Mouse (Mus musculus) G1E (cell line): ENCODE data around the gene Col4a3. TPM values are rescaled to one million over a fixed set of nuclear protein-coding genes. Genes with fewer than 3 reads are reported as not detected.

Experiments used
- ATAC-seq: 2 replicates; pipeline ENCODE4 v1.8.0; 2016; ENCODE audit warnings: mild to moderate bottlenecking; ENCODE audit not compliant: insufficient number of reproducible peaks, poor library complexity, low FRiP score, severe bottlenecking; ENCODE audit errors: extremely low read depth
- DNase-seq: peaks from one replicate; pipeline ENCODE4 v3.0.0; 2012; ENCODE audit warnings: low spot score
- H3K27me3 ChIP-seq: 2 replicates; pipeline ENCODE4 v1.6.1; 2012; ENCODE audit warnings: mild to moderate bottlenecking, low read length, inconsistent platforms; ENCODE audit not compliant: insufficient read depth
- H3K36me3 ChIP-seq: replicated peaks from 2 replicates; pipeline ENCODE3; 2012; ENCODE audit warnings: mild to moderate bottlenecking, inconsistent platforms
- H3K4me1 ChIP-seq: 2 replicates; pipeline ENCODE4 v1.6.1; 2012; ENCODE audit warnings: low read depth, low read length, inconsistent platforms, mixed read lengths; ENCODE audit not compliant: insufficient read depth
- H3K4me3 ChIP-seq: 2 replicates; pipeline ENCODE4 v1.5.1; 2012; ENCODE audit warnings: low read depth, mild to moderate bottlenecking, inconsistent platforms, low read length, moderate library complexity, mixed read lengths
- H3K9me3 ChIP-seq: replicated peaks from 2 replicates; pipeline ENCODE4 v1.6.1; 2012; ENCODE audit warnings: inconsistent platforms
- CTCF ChIP-seq: IDR thresholded peaks from 2 replicates; pipeline ENCODE4 v1.5.1; 2012; ENCODE audit warnings: low read depth, low read length, inconsistent platforms, mixed read lengths
- GATA1 ChIP-seq: IDR thresholded peaks from 2 replicates; pipeline ENCODE4 v1.6.1; 2012; ENCODE audit warnings: borderline replicate concordance, low read length, inconsistent platforms, mixed read lengths
- GATA2 ChIP-seq: IDR thresholded peaks from 2 replicates; pipeline ENCODE4 v1.6.1; 2012; ENCODE audit warnings: low read depth, low read length, inconsistent platforms, borderline replicate concordance
- POLR2AphosphoS5 ChIP-seq: IDR thresholded peaks from 2 replicates; pipeline ENCODE4 v1.6.1; 2012; ENCODE audit warnings: low read depth, low read length, inconsistent platforms; ENCODE audit not compliant: insufficient replicate concordance
- TAL1 ChIP-seq: conservative IDR thresholded peaks from 2 replicates; pipeline ENCODE4 v1.6.1; 2012; ENCODE audit warnings: low read depth, low read length, inconsistent platforms, mixed read lengths
- polyA plus RNA-seq: library from polyadenylated mRNA; stranded (reverse); fragments of >175 nt; gene quantifications from 2 replicates; pipeline ENCODE4 v1.2.3, GENCODE M21; 2012
- total RNA-seq, 2 experiments: library from RNA; stranded (forward) in 1 of 2; stranded (reverse) in 1 of 2; fragments of 200-1000 nt in 1 of 2; fragments of >200 nt in 1 of 2; fragmentation: Nextera tagmentation in 1 of 2; gene quantifications; 2 replicates each; pipeline ENCODE4 v1.2.3; 2014 to 2017

The Col4a3 gene
- total and polyA plus RNA-seq, 3 experiments = 6.1 to 21.2 (median 6.4) TPM

DNA sequence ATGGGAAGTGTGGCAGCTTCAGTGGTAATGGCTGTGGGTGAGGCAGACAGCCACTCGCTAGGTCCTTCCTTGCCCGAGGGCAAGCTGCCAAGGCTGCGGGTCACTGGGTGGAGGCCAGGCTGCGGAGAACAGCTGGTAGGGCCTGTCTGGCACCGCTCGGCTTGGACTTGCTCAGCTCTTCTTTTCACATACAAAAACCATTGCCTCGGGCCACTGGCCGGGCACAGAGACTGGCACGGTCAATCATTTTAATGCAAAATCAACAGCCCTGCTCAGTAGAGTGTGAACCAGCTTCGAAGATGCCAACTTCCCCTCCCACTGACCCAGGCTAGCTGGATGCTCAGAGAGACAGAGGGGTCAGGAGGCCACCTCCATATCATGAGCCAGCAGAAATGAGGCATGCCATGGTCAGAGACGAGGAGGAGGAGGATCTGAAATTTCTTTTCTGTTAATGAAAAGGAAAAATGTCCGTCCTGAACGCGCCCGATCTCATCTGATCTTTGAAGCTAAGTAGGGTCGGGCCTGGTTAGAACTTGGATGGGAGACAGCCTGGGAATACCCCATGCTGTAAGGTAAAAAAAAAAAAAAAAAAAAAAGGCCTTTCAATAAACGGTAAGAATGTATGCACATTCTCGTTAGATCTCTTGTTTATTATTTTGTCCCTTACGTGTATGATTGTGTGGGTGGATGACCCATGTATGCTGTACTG lies 48.0 kb downstream of the Col4a3 start:
- H3K4me3 ChIP-seq = no peak overlapping the region
- no peaks in the 10 kb centered on the region for H3K9me3 ChIP-seq
- DNase-seq (no peak), ATAC-seq (no peak)
- H3K4me1 ChIP-seq = peaks cover 46% of the 10 kb centered on the region
- no peak for TF ChIP-seq GATA2
- no peak for TF ChIP-seq GATA1
- no peak for TF ChIP-seq POLR2AphosphoS5
- no peak for TF ChIP-seq CTCF
- TF ChIP-seq TAL1 = no peak
- no peaks in the 10 kb centered on the region for H3K36me3 ChIP-seq
- H3K27me3 ChIP-seq = peaks cover 5% of the 10 kb centered on the region; the same call in 1 of the 2 replicates

DNA sequence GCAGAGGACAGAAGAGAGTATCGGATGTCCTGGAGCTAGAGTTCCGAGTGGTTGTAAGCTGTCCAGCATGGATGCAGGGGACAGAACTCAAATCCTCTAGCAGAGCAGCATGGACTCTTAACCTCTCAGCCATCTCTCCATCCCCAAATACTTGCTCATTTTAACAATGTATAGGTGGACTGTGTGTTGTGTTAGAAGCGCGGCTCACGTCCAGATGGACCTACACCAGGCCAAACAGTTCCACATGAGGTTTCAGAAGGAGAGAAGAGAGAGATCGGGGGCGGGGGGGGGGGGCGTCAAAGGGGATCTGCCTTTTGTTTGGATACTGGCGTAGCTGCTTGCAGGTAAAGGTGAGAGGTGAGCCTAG lies 48.5 kb downstream of the Col4a3 start:
- Histone ChIP-seq H3K4me3 (no peak overlapping the region), H3K27me3 (peaks cover 5% of the 10 kb centered on the region; the same call in 1 of the 2 replicates), H3K36me3 (no peaks in the 10 kb centered on the region), H3K4me1 (peaks cover 49% of the 10 kb centered on the region), H3K9me3 (no peaks in the 10 kb centered on the region)
- ATAC-seq (no peak), DNase-seq (no peak)
- no peak for TF ChIP-seq POLR2AphosphoS5
- TF ChIP-seq GATA1 = no peak
- no peak for TF ChIP-seq GATA2
- TF ChIP-seq CTCF = no peak

DNA sequence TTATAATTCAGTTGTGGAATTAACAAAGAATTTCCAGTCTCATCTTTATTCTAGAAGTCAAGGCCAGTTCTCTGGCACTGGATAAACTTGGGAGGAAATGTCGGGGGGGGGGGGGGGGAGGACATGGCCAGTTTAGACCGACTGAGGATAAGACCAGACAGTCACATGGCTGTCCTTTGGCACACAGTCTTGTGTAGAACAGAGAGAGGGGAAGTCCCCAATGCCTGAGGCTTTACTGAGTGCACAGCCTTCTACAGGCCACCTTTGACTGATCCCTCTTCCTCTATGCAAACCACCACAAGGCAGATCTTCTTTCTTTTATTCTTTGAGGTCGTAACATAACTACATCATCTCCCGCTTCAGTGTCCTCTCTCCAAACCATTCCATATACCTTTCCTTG lies 49.6 kb downstream of the Col4a3 start:
- H3K4me3 ChIP-seq = no peak overlapping the region
- peaks cover 57% of the 10 kb centered on the region for H3K4me1 ChIP-seq
- DNase-seq (no peak), ATAC-seq (no peak)
- no peaks in the 10 kb centered on the region for H3K36me3 ChIP-seq
- TF ChIP-seq TAL1 = no peak
- no peak for TF ChIP-seq CTCF
- no peak for TF ChIP-seq POLR2AphosphoS5
- TF ChIP-seq GATA2 = no peak
- H3K27me3 ChIP-seq = peaks cover 5% of the 10 kb centered on the region; the same call in 1 of the 2 replicates
- no peaks in the 10 kb centered on the region for H3K9me3 ChIP-seq

DNA sequence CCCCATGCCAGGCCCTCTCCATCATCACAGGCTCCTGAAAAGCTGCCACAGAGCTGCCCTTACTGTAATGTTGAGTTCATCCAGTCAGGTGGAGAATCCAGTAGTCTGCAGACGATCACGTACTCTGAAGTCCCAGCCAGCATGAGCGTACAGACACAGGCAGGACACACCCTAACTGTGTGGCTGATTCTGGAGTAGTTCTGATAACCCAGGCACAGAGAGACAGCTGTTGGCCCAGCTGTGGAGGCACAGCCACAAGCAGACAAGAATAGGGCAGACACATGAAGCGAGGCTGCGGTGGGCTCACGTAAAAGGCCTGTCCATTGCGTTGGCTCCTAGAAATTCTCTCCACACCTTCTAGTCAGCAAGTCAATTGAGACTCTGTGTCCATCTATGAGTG lies 50.7 kb downstream of the Col4a3 start:
- Histone ChIP-seq H3K4me1 (peaks cover 53% of the 10 kb centered on the region), H3K27me3 (peaks cover 5% of the 10 kb centered on the region; the same call in 1 of the 2 replicates), H3K4me3 (peak overlapping the region; percentile 34; the same call in 1 of the 2 replicates), H3K9me3 (no peaks in the 10 kb centered on the region), H3K36me3 (no peaks in the 10 kb centered on the region)
- no peak for TF ChIP-seq GATA1
- TF ChIP-seq TAL1 = peak; percentile 72
- ATAC-seq = peak; percentile 95
- peak; percentile 37 for DNase-seq

DNA sequence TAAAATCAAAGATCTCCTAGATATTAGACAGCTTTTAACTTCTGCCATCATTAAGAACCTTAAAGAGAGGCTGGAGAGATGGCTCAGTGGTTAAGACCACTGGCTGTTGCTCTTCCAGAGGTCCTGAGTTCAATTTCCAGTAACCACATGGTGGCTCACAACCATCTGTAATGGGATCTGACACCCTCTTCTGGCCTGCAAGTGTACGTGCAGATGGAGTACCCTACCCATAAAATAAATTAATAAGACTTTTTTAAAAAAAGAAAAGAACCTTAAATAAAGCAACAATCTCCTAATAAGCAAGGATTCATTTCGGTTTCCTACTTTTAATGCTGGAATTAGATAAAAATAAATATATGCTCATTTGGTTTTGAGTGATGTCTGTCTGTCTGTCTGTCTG lies 51.7 kb downstream of the Col4a3 start:
- no peak for ATAC-seq
- no peak for DNase-seq
- Histone ChIP-seq H3K27me3 (peaks cover 3% of the 10 kb centered on the region; the same call in 1 of the 2 replicates), H3K4me3 (no peak overlapping the region), H3K36me3 (no peaks in the 10 kb centered on the region), H3K9me3 (no peaks in the 10 kb centered on the region), H3K4me1 (peaks cover 53% of the 10 kb centered on the region)
- no peak for TF ChIP-seq GATA1
- no peak for TF ChIP-seq GATA2
- no peak for TF ChIP-seq POLR2AphosphoS5
- TF ChIP-seq CTCF = no peak
- no peak for TF ChIP-seq TAL1

DNA sequence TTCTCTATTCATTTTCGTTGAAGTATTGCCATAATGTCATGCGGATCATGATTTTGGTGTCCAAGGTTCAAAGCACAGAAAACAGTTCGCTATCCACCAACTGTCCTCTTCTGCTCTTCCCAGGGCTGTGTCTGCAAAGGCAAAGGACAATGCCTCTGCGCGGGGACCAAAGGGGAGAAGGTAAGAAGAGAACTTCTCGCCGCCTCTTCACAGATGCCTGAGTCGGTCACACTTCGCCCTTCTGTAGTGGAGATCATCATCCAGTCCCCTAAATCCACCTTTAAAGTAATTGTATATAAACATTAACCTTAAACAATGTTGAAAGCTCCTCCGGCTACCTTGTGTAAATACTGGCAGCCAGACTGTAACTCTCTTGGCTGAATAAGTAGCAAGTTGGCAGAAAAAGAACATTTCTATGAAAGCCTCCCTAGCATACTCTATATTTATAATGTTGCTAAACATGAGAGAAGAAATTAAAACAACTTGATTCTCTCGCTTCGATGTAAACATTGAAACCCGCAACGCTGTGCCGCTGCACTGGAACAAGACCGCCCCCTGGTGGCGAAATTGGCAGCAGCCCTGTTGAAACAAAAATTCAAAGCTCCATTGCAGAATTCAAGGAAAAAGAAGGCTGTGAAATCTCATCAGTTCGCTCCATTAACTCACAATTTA lies 54.7 kb downstream of the Col4a3 start:
- TF ChIP-seq TAL1 (no peak), POLR2AphosphoS5 (no peak), GATA1 (no peak), CTCF (peak; percentile 86), GATA2 (no peak)
- H3K4me3 ChIP-seq = no peak overlapping the region
- H3K4me1 ChIP-seq = peaks cover 44% of the 10 kb centered on the region
- H3K9me3 ChIP-seq = no peaks in the 10 kb centered on the region
- no peak for DNase-seq
- no peak for ATAC-seq
- H3K36me3 ChIP-seq = no peaks in the 10 kb centered on the region
- no peaks in the 10 kb centered on the region for H3K27me3 ChIP-seq
